In genomic region chr13:55496661-55497060, GRCm38 (mm10) we compare ENCODE assay signal across 19 mouse cellular contexts. TPM values are rescaled to one million over a fixed set of nuclear protein-coding genes. Genes with fewer than 3 reads are reported as not detected.
DNase-seq lines count a peak whose midpoint lies in the region; ATAC-seq lines count a peak whose summit lies in the region.
"Had no signal": no experiment of that assay in that cellular context is flagged by ENCODE, and none has a peak within 500 bp of the region (broad histone marks: within the 10 kb centered on the region; RNA-seq: fewer than 3 reads in every experiment).

No protein-coding gene starts in this region.

- H3K9me3 ChIP-seq in forebrain, embryonic 12.5 days: no peaks in the 10 kb centered on the region
- H3K9me3 ChIP-seq in forebrain, embryonic 11.5 days (ENCODE audit: control insufficient read depth, low read length): no peaks in the 10 kb centered on the region
- no peaks in the 10 kb centered on the region for H3K9me3 ChIP-seq in kidney, embryonic 16.5 days (ENCODE audit: low read length)
- no peaks in the 10 kb centered on the region for H3K9me3 ChIP-seq in midbrain, embryonic 14.5 days (ENCODE audit: control insufficient read depth, low read length)
- no peaks in the 10 kb centered on the region for H3K9me3 ChIP-seq in midbrain, embryonic 13.5 days
- H3K9me3 ChIP-seq: heart, embryonic 15.5 days; limb, embryonic 12.5 days; liver, embryonic 12.5 days; neural tube, embryonic 12.5 days had no signal

- no peak overlapping the region for H3K4me2 ChIP-seq in forebrain, embryonic 12.5 days
- H3K4me2 ChIP-seq in forebrain, embryonic 11.5 days (ENCODE audit: low read depth, low read length, severe bottlenecking): no peak overlapping the region
- no peak overlapping the region for H3K4me2 ChIP-seq in kidney, embryonic 16.5 days (replicated peaks; ENCODE audit: low read depth, low read length)
- H3K4me2 ChIP-seq in midbrain, embryonic 14.5 days (ENCODE audit: low read length): no peak overlapping the region
- no peak overlapping the region for H3K4me2 ChIP-seq in midbrain, embryonic 13.5 days (replicated peaks)
- H3K4me2 ChIP-seq: heart, embryonic 15.5 days; limb, embryonic 12.5 days; liver, embryonic 12.5 days; lung, embryonic 14.5 days; neural tube, embryonic 12.5 days had no signal

- H3K27me3 ChIP-seq in forebrain, embryonic 12.5 days: no peaks in the 10 kb centered on the region
- H3K27me3 ChIP-seq in forebrain, embryonic 11.5 days (ENCODE audit: control insufficient read depth, insufficient read depth, low read length): no peaks in the 10 kb centered on the region
- H3K27me3 ChIP-seq in kidney, embryonic 16.5 days (ENCODE audit: insufficient read depth, low read length): no peaks in the 10 kb centered on the region
- H3K27me3 ChIP-seq in midbrain, embryonic 14.5 days (ENCODE audit: control insufficient read depth, insufficient read depth, low read length): no peaks in the 10 kb centered on the region
- H3K27me3 ChIP-seq in midbrain, embryonic 13.5 days: 0 out of 2 replicates have a peak, but pooled peaks cover 2% of the 10 kb centered on the region
- H3K27me3 ChIP-seq: limb, embryonic 12.5 days; neural tube, embryonic 12.5 days had no signal

- peaks cover 34% of the 10 kb centered on the region for H3K4me1 ChIP-seq in forebrain, embryonic 12.5 days
- H3K4me1 ChIP-seq in forebrain, embryonic 11.5 days (replicated peaks; ENCODE audit: control insufficient read depth, insufficient read depth, low read length): peaks cover 13% of the 10 kb centered on the region
- H3K4me1 ChIP-seq in kidney, embryonic 16.5 days (ENCODE audit: insufficient read depth, low read length): 0 out of 2 replicates have a peak, but pooled peaks cover 6% of the 10 kb centered on the region
- H3K4me1 ChIP-seq in midbrain, embryonic 14.5 days (ENCODE audit: control insufficient read depth, insufficient read depth, low read length): peaks cover 28% of the 10 kb centered on the region
- H3K4me1 ChIP-seq in midbrain, embryonic 13.5 days (replicated peaks): peaks cover 31% of the 10 kb centered on the region

- no peak overlapping the region for H3K9ac ChIP-seq in forebrain, embryonic 12.5 days
- H3K9ac ChIP-seq in forebrain, embryonic 11.5 days (ENCODE audit: low read length): no peak overlapping the region
- no peak overlapping the region for H3K9ac ChIP-seq in kidney, embryonic 16.5 days (replicated peaks; ENCODE audit: low read length)
- no peak overlapping the region for H3K9ac ChIP-seq in midbrain, embryonic 14.5 days (replicated peaks; ENCODE audit: low read length)
- no peak overlapping the region for H3K9ac ChIP-seq in midbrain, embryonic 13.5 days (replicated peaks)
- H3K9ac ChIP-seq: heart, embryonic 15.5 days; limb, embryonic 12.5 days; liver, embryonic 12.5 days; lung, embryonic 14.5 days; neural tube, embryonic 12.5 days had no signal

- peaks cover 23% of the 10 kb centered on the region for H3K36me3 ChIP-seq in forebrain, embryonic 12.5 days (replicated peaks)
- H3K36me3 ChIP-seq in forebrain, embryonic 11.5 days (ENCODE audit: control insufficient read depth, insufficient read depth, low read length): no peaks in the 10 kb centered on the region; the same call in 1 of the 2 replicates
- H3K36me3 ChIP-seq in kidney, embryonic 16.5 days (ENCODE audit: insufficient read depth, low read length): peaks cover 19% of the 10 kb centered on the region; the same call in 1 of the 2 replicates
- peaks cover 22% of the 10 kb centered on the region for H3K36me3 ChIP-seq in midbrain, embryonic 14.5 days (ENCODE audit: control insufficient read depth, insufficient read depth, low read length)
- peaks cover 30% of the 10 kb centered on the region for H3K36me3 ChIP-seq in midbrain, embryonic 13.5 days

- no peak for ATAC-seq in forebrain, embryonic 12.5 days (ENCODE audit: low FRiP score)
- no peak for ATAC-seq in forebrain, embryonic 11.5 days (replicated peaks; ENCODE audit: low FRiP score)
- no peak for ATAC-seq in kidney, embryonic 16.5 days (ENCODE audit: low FRiP score, low TSS enrichment)
- no peak for ATAC-seq in midbrain, embryonic 14.5 days (ENCODE audit: low FRiP score, low TSS enrichment)
- no peak for ATAC-seq in midbrain, embryonic 13.5 days
- ATAC-seq: liver, embryonic 12.5 days had no signal

- peak overlapping the region; percentile 57; the same call in 1 of the 2 replicates for H3K27ac ChIP-seq in forebrain, embryonic 12.5 days
- H3K27ac ChIP-seq in forebrain, embryonic 11.5 days (ENCODE audit: low read depth, low read length): no peak overlapping the region
- H3K27ac ChIP-seq in kidney, embryonic 16.5 days (ENCODE audit: low read length): no peak overlapping the region
- H3K27ac ChIP-seq in midbrain, embryonic 14.5 days (replicated peaks; ENCODE audit: low read depth, low read length): 0 out of 2 replicates have a peak overlapping the region, but pooled peaks have one; percentile 64
- H3K27ac ChIP-seq in midbrain, embryonic 13.5 days: no peak overlapping the region
- H3K27ac ChIP-seq: heart, embryonic 15.5 days; limb, embryonic 12.5 days; liver, embryonic 12.5 days; neural tube, embryonic 12.5 days had no signal

- DNase-seq in forebrain, embryonic 11.5 days (ENCODE audit: low spot score): no peak
- peak; percentile 71 for DNase-seq in kidney, adult 11 months
- DNase-seq in midbrain, embryonic 14.5 days: no peak
- no peak for DNase-seq in right cerebral cortex, postnatal 10 days (ENCODE audit: low spot score in 2 of 2)
- DNase-seq: adrenal gland, adult 2 months; cerebellum, adult 2 months; gastrocnemius, postnatal 36 days; heart, postnatal 4 days; lung, embryonic 14.5 days; lung, postnatal 36 days; right cerebral cortex, adult 18-20 months; thymus, postnatal 4 days had no signal

- no peak overlapping the region for H3K4me3 ChIP-seq in forebrain, embryonic 12.5 days (replicated peaks)
- no peak overlapping the region for H3K4me3 ChIP-seq in forebrain, embryonic 11.5 days (ENCODE audit: low read depth, low read length)
- no peak overlapping the region for H3K4me3 ChIP-seq in kidney, embryonic 16.5 days (ENCODE audit: low read length)
- no peak overlapping the region for H3K4me3 ChIP-seq in midbrain, embryonic 14.5 days (replicated peaks; ENCODE audit: low read depth, low read length)
- H3K4me3 ChIP-seq in midbrain, embryonic 13.5 days (replicated peaks): no peak overlapping the region
- H3K4me3 ChIP-seq: heart, embryonic 15.5 days; limb, embryonic 12.5 days; liver, embryonic 12.5 days; neural tube, embryonic 12.5 days had no signal

- 92% methylated on average over 6 of the region's 6 CpGs for WGBS in forebrain, embryonic 12.5 days
- WGBS in forebrain, embryonic 11.5 days: 91% methylated on average over 6 of the region's 6 CpGs
- 80% methylated on average over 6 of the region's 6 CpGs for WGBS in kidney, embryonic 16.5 days
- 90% methylated on average over 6 of the region's 6 CpGs for WGBS in midbrain, embryonic 14.5 days
- 90% methylated on average over 6 of the region's 6 CpGs for WGBS in midbrain, embryonic 13.5 days

RNA-seq across cellular contexts. Expression of gene Dbn1, which starts 8.8 kb away (rescaled TPM):
- polyA plus RNA-seq in forebrain, embryonic 12.5 days (2016; fragmentation: Nextera tagmentation; extraction: Ambion mirVana): 591 and 654 TPM in 2 replicates
- polyA plus RNA-seq in forebrain, embryonic 11.5 days (2014; fragmentation: Nextera tagmentation; extraction: Ambion mirVana): 411 and 418 TPM in 2 replicates
- polyA plus RNA-seq in kidney, embryonic 16.5 days (2015; fragmentation: Nextera tagmentation; extraction: Ambion mirVana): 177 and 194 TPM in 2 replicates
- 509 and 557 TPM in 2 replicates for polyA plus RNA-seq in midbrain, embryonic 14.5 days (2014; fragmentation: Nextera tagmentation; extraction: Ambion mirVana)
- 655 and 674 TPM in 2 replicates for polyA plus RNA-seq in midbrain, embryonic 13.5 days (2015; fragmentation: Nextera tagmentation; extraction: Ambion mirVana)

RNA-seq across cellular contexts. Expression of gene Pdlim7, which starts 16.8 kb away (rescaled TPM):
- polyA plus RNA-seq in forebrain, embryonic 12.5 days (2016; fragmentation: Nextera tagmentation; extraction: Ambion mirVana): 139 and 147 TPM in 2 replicates
- polyA plus RNA-seq in forebrain, embryonic 11.5 days (2014; fragmentation: Nextera tagmentation; extraction: Ambion mirVana): 165 and 185 TPM in 2 replicates
- polyA plus RNA-seq in kidney, embryonic 16.5 days (2015; fragmentation: Nextera tagmentation; extraction: Ambion mirVana): 162 and 169 TPM in 2 replicates
- polyA plus RNA-seq in midbrain, embryonic 14.5 days (2014; fragmentation: Nextera tagmentation; extraction: Ambion mirVana): 126 and 154 TPM in 2 replicates
- polyA plus RNA-seq in midbrain, embryonic 13.5 days (2015; fragmentation: Nextera tagmentation; extraction: Ambion mirVana): 145 and 159 TPM in 2 replicates

RNA-seq across cellular contexts. Expression of gene Dok3, which starts 32.4 kb away (rescaled TPM):
- 3.3 and 3.7 TPM in 2 replicates for polyA plus RNA-seq in forebrain, embryonic 12.5 days (2016; fragmentation: Nextera tagmentation; extraction: Ambion mirVana)
- polyA plus RNA-seq in forebrain, embryonic 11.5 days (2014; fragmentation: Nextera tagmentation; extraction: Ambion mirVana): 3.3 and 3.9 TPM in 2 replicates
- polyA plus RNA-seq in kidney, embryonic 16.5 days (2015; fragmentation: Nextera tagmentation; extraction: Ambion mirVana): 2.5 TPM in 2 replicates
- polyA plus RNA-seq in midbrain, embryonic 14.5 days (2014; fragmentation: Nextera tagmentation; extraction: Ambion mirVana): 3.4 and 4.0 TPM in 2 replicates
- 4.3 and 4.7 TPM in 2 replicates for polyA plus RNA-seq in midbrain, embryonic 13.5 days (2015; fragmentation: Nextera tagmentation; extraction: Ambion mirVana)

RNA-seq across cellular contexts. Expression of gene Prr7, which starts 32.6 kb away (rescaled TPM):
- polyA plus RNA-seq in forebrain, embryonic 12.5 days (2016; fragmentation: Nextera tagmentation; extraction: Ambion mirVana): 1.7 and 2.7 TPM in 2 replicates
- 2.3 and 3.9 TPM in 2 replicates for polyA plus RNA-seq in forebrain, embryonic 11.5 days (2014; fragmentation: Nextera tagmentation; extraction: Ambion mirVana)
- 0.37 and 0.59 TPM in 2 replicates for polyA plus RNA-seq in kidney, embryonic 16.5 days (2015; fragmentation: Nextera tagmentation; extraction: Ambion mirVana)
- 7.0 and 34.3 TPM in 2 replicates for polyA plus RNA-seq in midbrain, embryonic 14.5 days (2014; fragmentation: Nextera tagmentation; extraction: Ambion mirVana)
- polyA plus RNA-seq in midbrain, embryonic 13.5 days (2015; fragmentation: Nextera tagmentation; extraction: Ambion mirVana): 2.3 and 2.8 TPM in 2 replicates
- polyA plus RNA-seq: liver, embryonic 12.5 days had no signal

RNA-seq across cellular contexts. Expression of gene Ddx41, which starts 39.8 kb away (rescaled TPM):
- 69.9 and 73.3 TPM in 2 replicates for polyA plus RNA-seq in forebrain, embryonic 12.5 days (2016; fragmentation: Nextera tagmentation; extraction: Ambion mirVana)
- polyA plus RNA-seq in forebrain, embryonic 11.5 days (2014; fragmentation: Nextera tagmentation; extraction: Ambion mirVana): 79.3 and 79.5 TPM in 2 replicates
- polyA plus RNA-seq in kidney, embryonic 16.5 days (2015; fragmentation: Nextera tagmentation; extraction: Ambion mirVana): 89.1 and 91.6 TPM in 2 replicates
- polyA plus RNA-seq in midbrain, embryonic 14.5 days (2014; fragmentation: Nextera tagmentation; extraction: Ambion mirVana): 56.2 and 57.6 TPM in 2 replicates
- polyA plus RNA-seq in midbrain, embryonic 13.5 days (2015; fragmentation: Nextera tagmentation; extraction: Ambion mirVana): 60.2 and 66.6 TPM in 2 replicates

Comparison
In these comparisons a context has a peak if more than half of its experiments do, and no peak if none do; other contexts are left out.
1. H3K27ac ChIP-seq: peak in forebrain, embryonic 12.5 days (single experiment) and midbrain, embryonic 14.5 days (single experiment); none in forebrain, embryonic 11.5 days (single experiment), kidney, embryonic 16.5 days (single experiment) and midbrain, embryonic 13.5 days (single experiment).